In the genomic region with DNA sequence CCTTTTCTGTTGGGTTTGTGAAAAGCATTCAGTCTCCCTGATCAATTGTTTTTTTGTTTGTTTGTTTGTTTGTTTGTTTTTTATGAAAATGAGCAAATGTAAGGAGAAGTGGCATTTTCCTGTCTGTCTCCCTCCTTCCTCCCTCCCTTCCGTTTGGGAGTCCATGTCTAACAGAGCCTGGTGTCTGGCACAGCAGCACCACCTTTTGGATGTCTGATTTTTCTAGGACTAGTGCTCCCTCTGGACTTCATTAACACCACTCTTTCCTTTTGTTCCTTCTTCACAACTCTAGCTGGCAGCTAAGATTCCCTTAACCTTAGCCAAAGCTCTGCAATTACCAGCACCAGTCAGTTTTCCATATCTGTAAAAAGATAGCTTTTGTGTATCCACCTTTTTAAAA, we compare ENCODE assay signal across 12 mouse cellular contexts.
DNase-seq lines count a peak whose midpoint lies in the region; ATAC-seq and TF ChIP-seq lines count a peak whose summit lies in the region.
"Had no signal": no experiment of that assay in that cellular context is flagged by ENCODE, and none has a peak within 500 bp of the region (broad histone marks: within the 10 kb centered on the region; RNA-seq: fewer than 3 reads in every experiment).

No protein-coding gene starts in this region.

- H3K36me3 ChIP-seq in hindbrain, embryonic 16.5 days (ENCODE audit: control insufficient read depth, insufficient read depth, low read length) = no peaks in the 10 kb centered on the region
- no peaks in the 10 kb centered on the region for H3K36me3 ChIP-seq in hindbrain, embryonic 11.5 days (ENCODE audit: control insufficient read depth, insufficient read depth, low read length)
- H3K36me3 ChIP-seq in lung, postnatal 0 days (ENCODE audit: insufficient read depth, low read length) = no peaks in the 10 kb centered on the region

- DNase-seq in hindbrain, embryonic 11.5 days (ENCODE audit: low spot score) = no peak
- peak; percentile 23 for DNase-seq in lung, postnatal 0 days (ENCODE audit: low spot score)
- DNase-seq in lung, adult 18-20 months = no peak
- peak; percentile 14 for DNase-seq in embryo, embryonic 10.5 days (ENCODE audit: low spot score)
- no peak for DNase-seq in thymus, postnatal 14 days
- DNase-seq in gastrocnemius, adult 8-10 months (ENCODE audit: low spot score in 2 of 2) = no peak
- DNase-seq: cerebellum, adult 9-11 months; gastrocnemius, postnatal 25 days; thymus, postnatal 4 days had no signal

- H3K4me2 ChIP-seq in hindbrain, embryonic 16.5 days (ENCODE audit: low read length) = no peak overlapping the region
- no peak overlapping the region for H3K4me2 ChIP-seq in hindbrain, embryonic 11.5 days (replicated peaks; ENCODE audit: low read depth, low read length)
- no peak overlapping the region for H3K4me2 ChIP-seq in lung, postnatal 0 days (replicated peaks; ENCODE audit: low read depth, low read length)

- H3K27me3 ChIP-seq in hindbrain, embryonic 16.5 days (replicated peaks; ENCODE audit: control insufficient read depth, insufficient read depth, low read length) = no peaks in the 10 kb centered on the region
- H3K27me3 ChIP-seq in hindbrain, embryonic 11.5 days (ENCODE audit: control insufficient read depth, insufficient read depth, low read length) = no peaks in the 10 kb centered on the region
- no peaks in the 10 kb centered on the region for H3K27me3 ChIP-seq in lung, postnatal 0 days (replicated peaks; ENCODE audit: insufficient read depth, low read length)
- H3K27me3 ChIP-seq: megakaryocyte, embryonic 14.5 days had no signal

- no peaks in the 10 kb centered on the region for H3K9me3 ChIP-seq in hindbrain, embryonic 16.5 days (ENCODE audit: control insufficient read depth, low read length)
- no peaks in the 10 kb centered on the region for H3K9me3 ChIP-seq in hindbrain, embryonic 11.5 days (ENCODE audit: control insufficient read depth, low read length)
- no peaks in the 10 kb centered on the region for H3K9me3 ChIP-seq in lung, postnatal 0 days (ENCODE audit: low read length)
- H3K9me3 ChIP-seq: megakaryocyte, embryonic 14.5 days had no signal

- H3K4me3 ChIP-seq in hindbrain, embryonic 16.5 days (ENCODE audit: low read length) = no peak overlapping the region
- no peak overlapping the region for H3K4me3 ChIP-seq in hindbrain, embryonic 11.5 days (ENCODE audit: low read depth, low read length)
- no peak overlapping the region for H3K4me3 ChIP-seq in lung, postnatal 0 days (ENCODE audit: low read depth, low read length)
- H3K4me3 ChIP-seq in bone marrow, adult 2 months (replicated peaks; ENCODE audit: control insufficient read depth, low read depth, low read length) = no peak overlapping the region
- H3K4me3 ChIP-seq: megakaryocyte, embryonic 14.5 days had no signal

- TF ChIP-seq POLR2A in bone marrow, adult 2 months (IDR thresholded peaks at IDR 0.05; ENCODE audit: borderline replicate concordance, control insufficient read depth, low read depth, low read length) = no peak

- no peak for TF ChIP-seq EP300 in lung, postnatal 0 days (IDR thresholded peaks at IDR 0.05)

- H3K4me1 ChIP-seq in hindbrain, embryonic 16.5 days (ENCODE audit: control insufficient read depth, insufficient read depth, low read depth, low read length) = no peaks in the 10 kb centered on the region
- no peaks in the 10 kb centered on the region for H3K4me1 ChIP-seq in hindbrain, embryonic 11.5 days (replicated peaks; ENCODE audit: control insufficient read depth, insufficient read depth, low read length)
- no peaks in the 10 kb centered on the region for H3K4me1 ChIP-seq in lung, postnatal 0 days (ENCODE audit: insufficient read depth, low read depth, low read length)
- H3K4me1 ChIP-seq in bone marrow, adult 2 months (ENCODE audit: control insufficient read depth, insufficient read depth, low read length) = no peaks in the 10 kb centered on the region

- no peak overlapping the region for H3K27ac ChIP-seq in hindbrain, embryonic 16.5 days (ENCODE audit: low read depth, low read length)
- no peak overlapping the region for H3K27ac ChIP-seq in hindbrain, embryonic 11.5 days (ENCODE audit: low read depth, low read length)
- no peak overlapping the region for H3K27ac ChIP-seq in lung, postnatal 0 days (ENCODE audit: low read length)
- no peak overlapping the region for H3K27ac ChIP-seq in bone marrow, adult 2 months (ENCODE audit: control insufficient read depth, insufficient read depth, low read depth, low read length, poor library complexity)

- ATAC-seq in hindbrain, embryonic 16.5 days = peak; percentile 70; the same call in 1 of the 2 replicates
- ATAC-seq in hindbrain, embryonic 11.5 days (ENCODE audit: low FRiP score) = no peak
- ATAC-seq in lung, postnatal 0 days = no peak

- 38% methylated on average over 1 of the region's 1 CpGs for WGBS in hindbrain, embryonic 16.5 days
- WGBS in hindbrain, embryonic 11.5 days = 30% methylated on average over 1 of the region's 1 CpGs
- 21% methylated on average over 1 of the region's 1 CpGs for WGBS in lung, postnatal 0 days
- 27% methylated on average over 1 of the region's 1 CpGs for WGBS in bone marrow, adult 2 months

- TF ChIP-seq CTCF in lung, postnatal 0 days (IDR thresholded peaks at IDR 0.05) = peak; percentile 52
- TF ChIP-seq CTCF in bone marrow, adult 2 months (IDR thresholded peaks at IDR 0.05; ENCODE audit: control insufficient read depth, insufficient read depth, low read length) = 0 out of 2 replicates have a peak, but pooled peaks have one; percentile 4

- no peak overlapping the region for H3K9ac ChIP-seq in hindbrain, embryonic 16.5 days (ENCODE audit: low read depth, low read length)
- no peak overlapping the region for H3K9ac ChIP-seq in hindbrain, embryonic 11.5 days (ENCODE audit: low read depth, low read length)
- H3K9ac ChIP-seq in lung, postnatal 0 days (replicated peaks; ENCODE audit: low read depth) = no peak overlapping the region

Comparison
In these comparisons a context has a peak if more than half of its experiments do, and no peak if none do; other contexts are left out.
1. DNase-seq: peak in lung, postnatal 0 days (single experiment) and embryo, embryonic 10.5 days (single experiment); none in hindbrain, embryonic 11.5 days (single experiment), lung, adult 18-20 months (0 of 2), thymus, postnatal 14 days (single experiment) and gastrocnemius, adult 8-10 months (0 of 2).